Mouse (Mus musculus): ENCODE data around the gene Klrb1f. TPM values are rescaled to one million over a fixed set of nuclear protein-coding genes. Genes with fewer than 3 reads are reported as not detected.

The Klrb1f gene
- total RNA-seq, 2 experiments from 2014 or later: 2.5 to 5.2 TPM

Other genes with a start within 250 kb of the Klrb1f start
- 1.7 and 3.8 TPM in 2 replicates for gene Gm44511, start 219.6 kb upstream of the Klrb1f start, total RNA-seq (2015; ENCODE audit: low replicate concordance)
- gene Gm44511, start 219.6 kb upstream of the Klrb1f start, total RNA-seq (2017; ENCODE audit: low replicate concordance): not detected in 2 replicates
- 2.1 TPM in 1 of 2 replicates, not detected in the other for gene Klrb1b, start 219.6 kb upstream of the Klrb1f start, total RNA-seq (2015; ENCODE audit: low replicate concordance)
- 0.94 TPM in 1 of 2 replicates, not detected in the other for gene Klrb1b, start 219.6 kb upstream of the Klrb1f start, total RNA-seq (2017; ENCODE audit: low replicate concordance)
- 2.7 and 5.4 TPM in 2 replicates for gene Clec2i, start 158.3 kb upstream of the Klrb1f start, total RNA-seq (2015; ENCODE audit: low replicate concordance)
- gene Clec2i, start 158.3 kb upstream of the Klrb1f start, total RNA-seq (2017; ENCODE audit: low replicate concordance): 3.8 and 4.0 TPM in 2 replicates
- gene BC035044, start 154.8 kb upstream of the Klrb1f start, total RNA-seq (2015; ENCODE audit: low replicate concordance): 11.3 and 24.5 TPM in 2 replicates
- 14.5 and 19.4 TPM in 2 replicates for gene BC035044, start 154.8 kb upstream of the Klrb1f start, total RNA-seq (2017; ENCODE audit: low replicate concordance)
- gene Clec2g, start 111.5 kb upstream of the Klrb1f start, total RNA-seq (2015; ENCODE audit: low replicate concordance): not detected in 2 replicates
- gene Clec2g, start 111.5 kb upstream of the Klrb1f start, total RNA-seq (2017; ENCODE audit: low replicate concordance): 0.28 TPM in 1 of 2 replicates, not detected in the other
- not detected in 2 replicates for gene Clec2e, start 55.0 kb downstream of the Klrb1f start, total RNA-seq (2015; ENCODE audit: low replicate concordance)
- gene Clec2e, start 55.0 kb downstream of the Klrb1f start, total RNA-seq (2017; ENCODE audit: low replicate concordance): not detected in 2 replicates
- gene Clec2d, start 134.7 kb downstream of the Klrb1f start, total RNA-seq (2015; ENCODE audit: low replicate concordance): 4.2 and 9.0 TPM in 2 replicates
- 37.6 and 44.3 TPM in 2 replicates for gene Clec2d, start 134.7 kb downstream of the Klrb1f start, total RNA-seq (2017; ENCODE audit: low replicate concordance)
- gene Cd69, start 229.5 kb downstream of the Klrb1f start, total RNA-seq (2015; ENCODE audit: low replicate concordance): 4.2 and 17.3 TPM in 2 replicates
- 2.6 and 3.7 TPM in 2 replicates for gene Cd69, start 229.5 kb downstream of the Klrb1f start, total RNA-seq (2017; ENCODE audit: low replicate concordance)

All from erythroblast, adult 5-6 weeks (primary cell).